Mouse (Mus musculus) retina, postnatal 7 days (tissue): Measurements from ENCODE around the gene Ppp1cc.
"Not testable (repeated sequence)": the region's sequence is repeated elsewhere in the genome, so short reads cannot be mapped to it uniquely, and the experiment has no call there.

Experiments used
- DNase-seq: peaks from one replicate; pipeline ENCODE4 v3.0.0-alpha.2; 2012; ENCODE audit warnings: low read depth, low spot score

The Ppp1cc gene

GRCm38 (mm10) chr5:122136508-122137408 lies 21.3 kb upstream of the Ppp1cc start:
- no peak for DNase-seq

- DNase-seq: peak; percentile 81
Measured at GRCm38 (mm10) chr5:122138856-122139255, 19.2 kb upstream of the Ppp1cc start.

- not testable (repeated sequence) for DNase-seq
Measured at GRCm38 (mm10) chr5:122139771-122140170, 18.3 kb upstream of the Ppp1cc start.

DNA sequence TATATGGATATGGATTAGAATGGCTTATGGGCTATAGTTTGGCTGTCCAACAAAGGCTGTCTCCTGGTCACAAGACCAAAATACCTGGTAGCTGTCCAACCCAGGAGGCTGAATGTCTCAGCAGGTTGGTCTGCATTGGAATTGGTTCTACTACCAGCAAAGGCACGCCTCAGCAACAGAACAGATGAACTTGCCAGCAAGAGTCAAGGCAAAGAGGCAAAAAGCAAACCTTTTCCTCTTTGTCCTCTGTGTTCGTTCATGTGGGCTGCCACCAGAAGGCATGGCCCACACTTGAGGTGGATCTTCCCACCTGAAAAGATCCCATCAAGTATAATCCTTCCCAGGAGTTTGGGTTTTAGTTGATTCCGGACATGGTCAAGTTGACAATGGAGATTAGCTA lies 17.4 kb upstream of the Ppp1cc start, which contains the start of gene Ccdc63:
TSS of gene Ccdc63 (minus strand) at position 101 of the 400 bp plus-strand sequence.
- no peak for DNase-seq

DNA sequence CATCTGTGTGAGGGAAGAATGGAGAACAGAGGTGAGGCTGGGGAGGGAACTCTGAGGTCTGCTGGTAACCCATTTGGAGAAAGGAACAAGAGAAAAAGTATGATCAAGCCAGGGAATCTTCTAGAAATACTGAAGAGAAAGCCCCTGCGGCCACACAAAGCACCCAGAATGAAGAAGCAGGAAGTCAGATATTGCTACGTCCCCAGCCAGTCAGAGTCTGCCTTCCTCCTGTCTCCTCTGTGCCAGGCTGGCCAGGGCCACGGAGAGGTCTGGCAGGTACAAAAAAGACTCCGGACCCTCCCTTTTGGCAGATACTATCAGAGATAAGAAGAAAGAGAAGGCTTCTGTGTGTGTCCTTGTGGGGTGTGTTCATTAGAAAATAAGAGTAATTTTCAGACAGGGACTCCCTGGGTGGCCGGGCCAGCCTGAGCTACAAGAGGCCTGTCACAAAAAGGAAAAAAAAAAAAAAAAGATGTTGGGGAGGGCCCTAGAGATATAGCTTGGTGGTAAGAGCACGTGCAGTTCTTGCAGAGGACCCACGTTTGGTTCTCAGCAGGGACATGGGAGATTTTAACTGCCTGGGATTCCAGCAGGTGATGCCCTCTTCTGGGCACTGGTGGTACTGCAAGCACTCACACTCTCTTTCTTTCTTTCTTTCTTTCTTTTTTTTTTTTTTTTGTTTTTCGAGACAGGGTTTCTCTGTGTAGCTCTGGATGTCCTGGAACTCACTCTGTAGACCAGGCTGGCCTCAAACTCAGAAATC lies 15.7 kb upstream of the Ppp1cc start:
- DNase-seq: no peak

GRCm38 (mm10) chr5:122143543-122143942 lies 14.5 kb upstream of the Ppp1cc start:
- DNase-seq: no peak

- DNase-seq: no peak
Measured at GRCm38 (mm10) chr5:122144825-122145224, 13.3 kb upstream of the Ppp1cc start.

DNA sequence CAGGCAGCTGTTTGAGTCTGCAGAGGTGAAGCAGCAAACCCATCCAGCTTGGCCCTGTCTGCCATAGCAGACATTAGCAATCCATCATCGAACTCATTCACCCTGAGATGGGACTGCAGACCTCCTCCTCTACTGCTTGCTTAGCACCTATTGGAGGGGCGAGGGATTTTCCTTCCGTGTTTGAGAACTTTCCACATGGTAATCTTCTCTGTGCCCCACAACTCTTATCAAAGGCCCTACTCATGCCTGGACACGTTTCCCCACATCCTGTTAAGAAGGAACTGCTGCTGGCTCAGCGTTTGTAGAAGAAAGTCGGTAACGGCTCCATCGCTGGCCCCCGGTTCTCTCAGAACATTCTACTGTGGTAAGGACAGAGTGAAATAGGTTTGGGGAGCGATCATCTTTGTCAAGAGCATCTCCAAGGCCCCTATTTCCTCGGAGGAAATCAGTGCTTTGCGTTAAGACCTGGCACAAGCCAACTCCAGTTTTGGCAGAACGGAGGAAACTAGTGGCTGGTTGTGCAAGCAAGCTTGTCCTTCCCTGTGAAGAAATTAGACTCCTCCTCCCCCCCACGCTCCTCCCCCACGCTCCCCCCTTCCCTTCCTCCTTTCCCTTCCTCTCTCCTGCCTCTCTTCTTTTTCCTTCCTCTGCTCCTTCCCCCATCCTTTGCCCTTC lies 12.6 kb upstream of the Ppp1cc start:
- no peak for DNase-seq

- DNase-seq: no peak
Measured at GRCm38 (mm10) chr5:122146056-122146580, 12.0 kb upstream of the Ppp1cc start.

DNA sequence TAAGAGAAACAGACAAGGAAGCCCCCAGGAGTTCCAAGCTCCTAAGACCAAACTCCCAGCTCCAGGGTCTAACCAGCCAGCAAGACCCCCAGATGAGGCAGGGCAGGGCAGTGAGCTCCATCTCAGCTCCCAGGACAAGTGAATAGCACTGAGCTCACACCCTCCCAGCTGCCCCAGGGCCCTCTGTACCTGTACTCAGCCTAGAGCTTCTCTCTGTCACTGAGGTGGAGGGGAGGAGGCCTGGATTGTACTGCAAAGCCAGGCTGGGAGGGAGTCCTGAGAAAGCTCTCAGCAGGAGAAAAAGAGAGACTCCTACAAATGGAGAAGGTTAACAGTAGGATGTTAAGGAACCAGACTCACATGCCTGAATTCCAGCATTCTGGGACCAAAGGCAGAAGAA lies 11.5 kb upstream of the Ppp1cc start:
- no peak for DNase-seq

DNA sequence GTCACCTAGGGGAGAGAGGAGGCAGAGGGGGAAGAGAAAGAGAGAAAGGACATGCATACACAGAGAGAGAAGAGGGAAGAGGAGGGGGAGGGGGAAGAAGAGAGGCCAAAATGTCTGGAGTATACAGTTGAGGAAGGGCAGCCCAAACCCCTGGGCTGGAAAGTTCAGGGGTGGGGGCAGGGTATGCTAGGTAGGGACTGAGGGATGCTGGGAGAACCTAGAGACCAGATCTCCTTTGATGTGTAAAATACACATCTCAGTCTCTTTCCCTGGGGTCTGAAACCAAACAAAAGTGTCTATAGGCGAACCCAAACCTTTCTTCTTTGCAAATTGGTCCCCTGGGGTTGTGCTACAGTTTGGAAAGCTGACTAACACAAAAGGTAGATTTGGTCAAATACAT lies 10.0 kb upstream of the Ppp1cc start:
- DNase-seq: no peak

DNA sequence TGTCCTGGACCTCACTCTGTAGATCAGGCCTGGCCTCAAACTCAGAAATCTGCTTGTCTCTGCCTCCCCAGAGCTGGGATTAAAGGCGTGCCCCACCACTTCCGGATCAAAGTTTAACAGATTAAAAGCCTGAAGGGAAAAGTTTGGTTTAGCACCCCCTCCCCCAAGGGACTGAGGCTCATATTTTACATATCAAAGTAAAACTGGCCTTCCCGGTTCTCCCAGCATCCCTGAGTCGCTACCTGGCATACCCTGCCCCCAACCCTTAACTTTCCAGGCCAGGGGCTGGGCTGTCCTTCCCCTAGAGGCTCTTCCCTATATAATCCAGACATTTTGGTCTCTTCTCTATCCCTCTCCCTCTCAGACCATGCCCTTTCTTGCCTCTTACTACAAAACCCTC lies 8.8 kb upstream of the Ppp1cc start:
- DNase-seq: no peak

GRCm38 (mm10) chr5:122152508-122152907 lies 5.6 kb upstream of the Ppp1cc start:
- DNase-seq: not testable (repeated sequence)

- no peak for DNase-seq
Measured at GRCm38 (mm10) chr5:122154006-122154405, 4.1 kb upstream of the Ppp1cc start.

DNA sequence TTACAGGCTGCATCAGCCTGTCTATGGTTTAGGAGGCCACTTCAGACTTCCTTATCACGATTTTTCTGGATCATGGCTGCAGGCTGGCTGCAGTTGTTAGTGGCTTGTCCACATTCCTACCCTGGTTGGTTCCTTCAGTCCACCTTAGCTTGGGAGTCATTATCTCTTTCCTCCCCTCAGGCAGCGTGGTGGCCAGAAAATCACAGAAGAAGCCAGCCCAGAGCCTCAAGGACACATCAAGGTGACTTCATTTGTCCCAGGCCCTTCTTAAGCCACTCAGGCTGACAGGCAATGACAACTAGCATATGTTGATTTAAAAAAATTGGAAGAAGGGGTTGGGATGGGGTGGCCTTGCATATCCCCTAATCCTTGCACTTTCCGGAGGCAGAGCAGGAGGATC lies 3.3 kb upstream of the Ppp1cc start:
- no peak for DNase-seq

GRCm38 (mm10) chr5:122155613-122156012 lies 2.5 kb upstream of the Ppp1cc start:
- no peak for DNase-seq

DNA sequence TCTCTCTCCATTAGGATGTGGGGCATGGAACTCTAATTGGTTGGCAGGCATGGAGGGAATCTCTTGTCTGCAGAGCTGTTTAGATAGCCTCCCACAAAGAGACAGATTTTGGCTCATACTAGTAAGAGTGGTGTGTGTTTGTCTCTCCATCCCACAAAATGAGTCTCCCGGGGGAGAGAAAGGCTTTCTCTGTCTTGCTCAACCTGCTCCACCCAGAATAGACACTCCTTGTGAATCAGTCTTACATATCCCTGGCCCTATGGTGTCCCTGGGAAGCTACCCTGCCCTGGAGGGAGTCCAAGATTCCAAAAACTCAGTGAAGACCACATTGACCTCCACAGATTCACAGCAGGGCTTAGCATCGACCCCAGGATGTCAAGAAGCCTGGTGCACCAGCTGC lies 1.6 kb upstream of the Ppp1cc start:
- no peak for DNase-seq

GRCm38 (mm10) chr5:122158557-122159515 lies 758 bp downstream of the Ppp1cc start:
- DNase-seq: no peak

DNA sequence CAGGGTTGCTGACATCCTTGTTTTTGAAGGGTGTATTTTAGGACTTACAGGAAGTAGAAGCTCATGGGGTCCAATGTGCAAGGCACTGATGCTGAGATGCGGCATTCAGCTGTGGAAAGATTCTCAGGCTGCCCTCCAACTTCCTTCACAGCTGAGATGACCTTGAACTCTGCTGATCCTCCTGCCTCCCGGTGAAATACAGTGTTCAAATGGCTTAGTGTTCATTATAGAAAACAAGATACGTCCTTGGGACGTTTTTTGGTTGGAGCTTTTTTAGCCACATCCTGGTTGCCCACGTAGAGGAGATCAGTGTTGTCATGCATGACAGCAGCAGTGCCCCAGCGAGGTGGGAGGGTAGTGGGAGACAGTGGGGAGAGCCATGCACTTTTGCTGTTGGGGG lies 5.1 kb downstream of the Ppp1cc start:
- DNase-seq: no peak

- no peak for DNase-seq
Measured at GRCm38 (mm10) chr5:122164011-122164410, 5.9 kb downstream of the Ppp1cc start.
